Mouse (Mus musculus): ENCODE results near the gene Scyl1. TPM values are rescaled to one million over a fixed set of nuclear protein-coding genes. Genes with fewer than 3 reads are reported as not detected.
A peak's percentile ranks its signal among the peaks of the same experiment; 100 is the strongest.

Scyl1 gene
- polyA plus RNA-seq, 1 experiment from 2014 or later, result 56.9 TPM

DNA sequence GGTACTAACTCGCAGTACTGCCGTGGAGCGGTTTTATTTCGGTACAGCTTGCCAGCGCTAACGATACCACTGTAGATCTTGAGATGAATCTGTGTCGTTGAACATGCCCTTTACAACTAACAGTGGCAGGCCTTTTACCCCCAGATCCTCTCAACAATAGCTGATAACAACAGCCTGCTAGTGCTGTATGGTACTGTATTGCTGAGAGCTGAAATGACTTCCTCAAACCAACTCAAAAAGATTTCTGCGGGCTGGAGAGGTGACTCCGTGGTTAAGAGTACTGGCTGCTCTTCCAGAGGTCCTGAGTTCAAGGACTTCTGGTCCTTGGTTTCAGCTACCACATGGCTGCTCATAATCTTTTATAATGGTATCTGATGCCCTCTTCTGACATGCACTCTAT lies 36.9 kb downstream of the Scyl1 start:
- WGBS, result 76% methylated on average over 9 of the region's 9 CpGs

DNA sequence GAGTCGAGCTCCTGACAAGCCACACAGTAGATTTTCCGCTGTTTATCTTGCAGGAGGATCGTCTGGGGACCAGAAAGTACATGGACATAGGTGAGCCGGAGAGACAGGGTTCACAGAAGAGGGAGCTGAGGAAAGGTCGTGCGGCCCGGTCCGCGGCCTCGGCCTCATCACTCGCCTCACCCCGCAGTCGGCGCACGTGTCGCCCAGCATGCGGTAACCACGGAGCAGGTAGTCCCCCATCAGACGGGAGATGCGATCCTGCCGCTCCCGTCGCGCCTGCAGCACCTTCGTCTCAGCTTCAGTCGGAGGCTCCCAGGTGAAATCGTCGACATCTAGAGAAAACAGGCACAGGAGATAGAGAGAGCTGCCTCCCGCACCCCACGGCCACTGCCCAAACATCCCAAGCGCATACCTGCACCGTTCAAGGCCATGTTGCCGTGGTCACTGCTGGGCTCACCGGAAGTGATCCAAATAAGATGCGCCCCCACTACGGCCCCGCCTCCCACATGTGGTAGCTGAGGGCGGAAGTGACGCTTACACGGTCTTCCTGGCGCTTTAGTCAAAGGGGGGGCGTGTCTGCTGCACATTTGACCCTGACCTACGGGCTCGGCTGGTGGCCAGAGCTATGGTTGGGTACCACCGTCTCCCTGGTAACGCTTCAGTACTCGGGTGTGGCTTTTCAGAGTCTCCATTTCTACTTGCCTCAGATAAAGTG lies 39.8 kb downstream of the Scyl1 start:
- under 1% methylated on average over 47 of the region's 47 CpGs for WGBS
- Histone ChIP-seq H3K36me3 (ENCODE audit: control insufficient read depth, insufficient read depth, low read length) (peaks cover 12% of the 10 kb centered on the region; the same call in 1 of the 2 replicates), H3K9ac (ENCODE audit: low read length) (peak overlapping the region; percentile 81), H3K9me3 (ENCODE audit: control insufficient read depth, low read length) (no peaks in the 10 kb centered on the region), H3K4me2 (ENCODE audit: low read length) (peak overlapping the region; percentile 93), H3K27me3 (ENCODE audit: control insufficient read depth, insufficient read depth, low read length) (no peaks in the 10 kb centered on the region), H3K4me1 (ENCODE audit: control insufficient read depth in 2 of 2, insufficient read depth in 2 of 2, low read length in 2 of 2) (peaks cover 22 to 39% of the 10 kb centered on the region in 2 experiments), H3K27ac (replicated peaks in 1 of 2; ENCODE audit: control insufficient read depth in 1 of 2, insufficient read depth in 1 of 2, low read depth in 2 of 2, low read length in 2 of 2) (no peak overlapping the region; a peak in 1 of 4 replicates), H3K4me3 (ENCODE audit: control insufficient read depth in 1 of 2, insufficient read depth in 1 of 2, low read depth in 1 of 2, low read length in 2 of 2) (peak overlapping the region; percentile 68 to 77)
- peak; percentile 69 for ATAC-seq (ENCODE audit: insufficient number of reproducible peaks, insufficient read depth, low FRiP score, low read depth)

More for the DNA sequence above, 36.9 kb downstream of the Scyl1 start:
- Histone ChIP-seq H3K4me1 (ENCODE audit: control insufficient read depth in 2 of 2, insufficient read depth in 2 of 2, low read length in 2 of 2) (peaks cover 6 to 16% of the 10 kb centered on the region in 2 experiments; a peak in 3 of 4 replicates), H3K36me3 (ENCODE audit: control insufficient read depth, insufficient read depth, low read length) (peaks cover 8% of the 10 kb centered on the region; the same call in 1 of the 2 replicates), H3K27me3 (ENCODE audit: control insufficient read depth, insufficient read depth, low read length) (0 out of 2 replicates have a peak, but pooled peaks cover 5% of the 10 kb centered on the region), H3K9ac (ENCODE audit: low read length) (no peak overlapping the region), H3K4me3 (ENCODE audit: control insufficient read depth in 1 of 2, insufficient read depth in 1 of 2, low read depth in 1 of 2, low read length in 2 of 2) (no peak overlapping the region), H3K27ac (replicated peaks in 1 of 2; ENCODE audit: control insufficient read depth in 1 of 2, insufficient read depth in 1 of 2, low read depth in 2 of 2, low read length in 2 of 2) (no peak overlapping the region), H3K9me3 (ENCODE audit: control insufficient read depth, low read length) (no peaks in the 10 kb centered on the region), H3K4me2 (ENCODE audit: low read length) (no peak overlapping the region)
- ATAC-seq (ENCODE audit: insufficient number of reproducible peaks, insufficient read depth, low FRiP score, low read depth), result no peak

DNA sequence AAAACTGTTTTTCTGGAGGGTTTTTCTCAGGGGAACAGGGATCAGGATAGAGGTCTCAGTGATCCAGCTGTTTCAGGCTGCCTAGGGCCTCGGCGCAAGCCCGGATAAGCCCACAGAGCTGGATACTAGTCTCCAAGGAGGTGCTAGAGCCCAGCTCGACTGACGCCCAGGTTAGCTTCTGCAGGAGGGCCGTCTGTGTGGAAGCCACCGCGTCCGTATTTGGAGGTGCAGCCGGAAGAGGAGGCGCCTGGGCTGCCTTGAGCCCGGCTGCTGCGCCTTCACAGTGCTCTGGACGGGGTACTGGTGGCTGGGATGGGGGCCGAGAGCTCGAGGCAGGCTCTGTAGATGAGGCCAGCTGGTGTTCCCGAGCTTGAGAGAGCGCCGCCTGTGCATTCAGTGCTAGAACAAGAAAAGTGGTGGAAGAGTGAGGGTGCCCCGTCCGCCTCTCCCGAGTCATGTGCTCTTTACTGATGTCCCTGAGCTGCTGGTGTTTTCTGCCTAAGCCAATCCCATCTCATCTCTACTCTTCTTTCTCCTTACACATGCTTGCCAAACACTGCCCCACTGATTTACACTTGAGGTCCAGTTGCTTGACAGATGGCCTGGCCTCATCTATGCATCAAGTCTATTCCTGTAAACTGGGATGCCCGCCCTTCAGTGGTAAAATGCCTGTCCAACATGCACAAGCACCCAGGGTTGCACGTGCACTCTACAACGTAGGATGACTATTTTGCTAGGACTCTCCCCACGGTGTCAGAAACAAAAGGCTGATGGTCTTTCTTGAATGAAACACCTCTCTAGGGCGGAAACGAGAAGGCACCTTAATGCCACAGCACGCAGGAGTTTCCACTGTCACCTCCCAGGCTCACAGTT lies 40.7 kb downstream of the Scyl1 start:
- WGBS, result 69% methylated on average over 29 of the region's 29 CpGs
- ATAC-seq (ENCODE audit: insufficient number of reproducible peaks, insufficient read depth, low FRiP score, low read depth), result no peak
- H3K27ac ChIP-seq (replicated peaks in 1 of 2; ENCODE audit: control insufficient read depth in 1 of 2, insufficient read depth in 1 of 2, low read depth in 2 of 2, low read length in 2 of 2), result no peak overlapping the region

DNA sequence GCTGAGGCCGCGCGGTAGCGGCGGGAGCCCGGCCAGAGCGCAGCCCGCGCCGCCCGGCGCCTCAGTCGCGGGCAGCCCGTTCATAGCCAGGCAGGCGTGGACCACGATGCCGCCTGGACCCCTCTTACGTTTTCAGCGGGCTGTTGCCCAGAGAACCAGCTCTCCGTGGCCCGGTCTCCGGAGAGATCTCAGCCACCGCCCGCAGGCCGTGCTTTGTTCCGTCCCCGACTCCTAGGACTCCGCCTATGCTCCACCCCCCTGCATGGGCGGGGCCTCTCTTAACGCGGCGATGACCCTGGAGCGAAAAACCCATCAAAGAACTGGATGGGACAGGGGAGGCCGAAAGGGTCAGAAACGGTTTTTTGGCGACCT lies 41.8 kb downstream of the Scyl1 start, which contains the start of gene Fam89b:
Gene Fam89b, minus strand, starts transcription at position 210 of the 372 bp plus-strand sequence.
- peak within 1 kb of the TSS; percentile 95 to 96 for H3K4me3 ChIP-seq (ENCODE audit: control insufficient read depth in 1 of 2, insufficient read depth in 1 of 2, low read depth in 1 of 2, low read length in 2 of 2)
- H3K9me3 ChIP-seq (ENCODE audit: control insufficient read depth, low read length), result no peaks in the 10 kb centered on the region
- peak within 1 kb of the TSS; percentile 83 to 98 for H3K27ac ChIP-seq (replicated peaks in 1 of 2; ENCODE audit: control insufficient read depth in 1 of 2, insufficient read depth in 1 of 2, low read depth in 2 of 2, low read length in 2 of 2)
- H3K4me1 ChIP-seq (ENCODE audit: control insufficient read depth in 2 of 2, insufficient read depth in 2 of 2, low read length in 2 of 2), result peaks cover 23 to 42% of the 10 kb centered on the region in 2 experiments
- peaks cover 13% of the 10 kb centered on the region for H3K36me3 ChIP-seq (ENCODE audit: control insufficient read depth, insufficient read depth, low read length)
- peak; percentile 62 for ATAC-seq (ENCODE audit: insufficient number of reproducible peaks, insufficient read depth, low FRiP score, low read depth)
- WGBS, result 1% methylated on average over 37 of the region's 37 CpGs
- no peaks in the 10 kb centered on the region for H3K27me3 ChIP-seq (ENCODE audit: control insufficient read depth, insufficient read depth, low read length)
- peak within 1 kb of the TSS; percentile 99 for H3K9ac ChIP-seq (ENCODE audit: low read length)
- H3K4me2 ChIP-seq (ENCODE audit: low read length), result peak within 1 kb of the TSS; percentile 87

More for the DNA sequence above, 40.7 kb downstream of the Scyl1 start:
- peak overlapping the region; percentile 81 for H3K9ac ChIP-seq (ENCODE audit: low read length)
- peak overlapping the region; percentile 68 to 77 for H3K4me3 ChIP-seq (ENCODE audit: control insufficient read depth in 1 of 2, insufficient read depth in 1 of 2, low read depth in 1 of 2, low read length in 2 of 2)
- peak overlapping the region; percentile 93 for H3K4me2 ChIP-seq (ENCODE audit: low read length)
- H3K4me1 ChIP-seq (ENCODE audit: control insufficient read depth in 2 of 2, insufficient read depth in 2 of 2, low read length in 2 of 2), result peaks cover 22 to 40% of the 10 kb centered on the region in 2 experiments
- no peaks in the 10 kb centered on the region for H3K9me3 ChIP-seq (ENCODE audit: control insufficient read depth, low read length)
- H3K36me3 ChIP-seq (ENCODE audit: control insufficient read depth, insufficient read depth, low read length), result peaks cover 12% of the 10 kb centered on the region; the same call in 1 of the 2 replicates
- H3K27me3 ChIP-seq (ENCODE audit: control insufficient read depth, insufficient read depth, low read length), result no peaks in the 10 kb centered on the region

DNA sequence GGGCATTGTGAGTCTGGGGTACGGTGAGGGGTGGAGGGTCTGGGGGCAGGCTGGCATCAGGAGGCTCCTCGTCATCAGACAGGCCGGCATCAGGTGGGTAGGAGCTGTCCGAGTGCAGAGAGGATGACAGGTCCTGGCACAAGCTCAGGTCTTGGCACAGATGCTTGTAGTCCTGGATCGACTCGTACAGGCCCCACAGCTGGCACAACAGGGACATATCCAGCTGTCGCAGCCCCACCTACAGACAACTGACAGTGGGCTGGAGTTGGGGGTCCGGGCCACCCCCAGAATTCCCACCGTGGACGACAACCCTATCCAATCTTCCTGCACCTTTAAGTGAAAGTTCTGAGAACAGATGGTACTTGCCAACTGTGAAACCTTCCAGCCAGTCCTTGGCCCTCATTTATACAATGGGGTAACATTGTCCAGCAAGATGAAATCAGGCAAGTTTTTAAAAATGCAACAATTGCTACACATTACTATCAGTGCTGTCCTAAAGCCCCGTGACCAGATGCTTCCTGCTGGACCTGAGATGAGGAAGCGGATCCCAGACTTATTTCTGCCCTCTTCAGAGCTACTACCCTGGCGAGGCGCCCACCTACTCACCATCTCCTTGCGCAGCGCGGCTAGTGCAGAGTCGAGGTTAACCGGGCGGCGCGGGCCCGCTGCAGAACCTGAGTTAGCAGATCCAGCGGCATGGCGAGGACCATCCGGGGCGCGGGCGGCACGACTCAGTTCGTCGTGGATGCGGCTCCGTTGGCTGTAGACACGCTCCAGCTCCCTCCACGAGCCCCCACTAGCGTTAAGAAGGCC lies 42.4 kb downstream of the Scyl1 start:
- H3K4me2 ChIP-seq (ENCODE audit: low read length), result peak overlapping the region; percentile 87
- peak overlapping the region; percentile 83 to 98 for H3K27ac ChIP-seq (replicated peaks in 1 of 2; ENCODE audit: control insufficient read depth in 1 of 2, insufficient read depth in 1 of 2, low read depth in 2 of 2, low read length in 2 of 2)
- no peak for ATAC-seq (ENCODE audit: insufficient number of reproducible peaks, insufficient read depth, low FRiP score, low read depth)
- 9% methylated on average over 37 of the region's 37 CpGs for WGBS
- peaks cover 19% of the 10 kb centered on the region for H3K36me3 ChIP-seq (ENCODE audit: control insufficient read depth, insufficient read depth, low read length)
- peak overlapping the region; percentile 99 for H3K9ac ChIP-seq (ENCODE audit: low read length)
- no peaks in the 10 kb centered on the region for H3K9me3 ChIP-seq (ENCODE audit: control insufficient read depth, low read length)
- no peaks in the 10 kb centered on the region for H3K27me3 ChIP-seq (ENCODE audit: control insufficient read depth, insufficient read depth, low read length)
- peaks cover 29 to 48% of the 10 kb centered on the region in 2 experiments for H3K4me1 ChIP-seq (ENCODE audit: control insufficient read depth in 2 of 2, insufficient read depth in 2 of 2, low read length in 2 of 2)
- peak overlapping the region; percentile 95 to 96 for H3K4me3 ChIP-seq (ENCODE audit: control insufficient read depth in 1 of 2, insufficient read depth in 1 of 2, low read depth in 1 of 2, low read length in 2 of 2)

DNA sequence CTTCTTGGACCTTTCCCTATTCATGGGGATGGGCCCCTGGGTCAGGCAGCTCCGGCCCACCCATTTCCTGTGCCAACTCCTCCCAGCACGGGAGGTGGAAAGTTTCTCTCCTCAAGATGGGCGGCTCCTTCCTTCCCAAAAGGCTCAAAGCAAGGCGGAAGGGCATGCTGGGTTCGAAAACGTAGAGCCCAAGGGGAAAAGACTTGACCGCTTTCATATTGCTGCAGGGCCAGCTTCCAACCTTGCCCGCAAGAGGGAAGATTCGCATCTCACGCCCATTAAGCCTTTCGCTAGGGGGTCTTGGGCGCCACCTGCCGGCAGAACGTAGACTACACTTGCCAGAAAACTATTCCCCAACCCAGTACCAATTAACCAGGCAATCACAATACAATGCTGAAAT lies 43.5 kb downstream of the Scyl1 start:
- 6% methylated on average over 14 of the region's 14 CpGs for WGBS
- peak overlapping the region; percentile 87 for H3K4me2 ChIP-seq (ENCODE audit: low read length)
- H3K4me3 ChIP-seq (ENCODE audit: control insufficient read depth in 1 of 2, insufficient read depth in 1 of 2, low read depth in 1 of 2, low read length in 2 of 2), result peak overlapping the region; percentile 95 to 96
- no peaks in the 10 kb centered on the region for H3K9me3 ChIP-seq (ENCODE audit: control insufficient read depth, low read length)
- H3K36me3 ChIP-seq (ENCODE audit: control insufficient read depth, insufficient read depth, low read length), result peaks cover 30% of the 10 kb centered on the region
- ATAC-seq (ENCODE audit: insufficient number of reproducible peaks, insufficient read depth, low FRiP score, low read depth), result no peak
- H3K4me1 ChIP-seq (ENCODE audit: control insufficient read depth in 2 of 2, insufficient read depth in 2 of 2, low read length in 2 of 2), result peaks cover 30 to 57% of the 10 kb centered on the region in 2 experiments
- peak overlapping the region; percentile 99 for H3K9ac ChIP-seq (ENCODE audit: low read length)
- no peaks in the 10 kb centered on the region for H3K27me3 ChIP-seq (ENCODE audit: control insufficient read depth, insufficient read depth, low read length)
- peak overlapping the region; percentile 29 to 98 for H3K27ac ChIP-seq (replicated peaks in 1 of 2; ENCODE audit: control insufficient read depth in 1 of 2, insufficient read depth in 1 of 2, low read depth in 2 of 2, low read length in 2 of 2)
